Mouse (Mus musculus): Measurements from ENCODE around the gene Tuba1b. TPM values are rescaled to one million over a fixed set of nuclear protein-coding genes. Genes with fewer than 3 reads are reported as not detected.

Gene Tuba1b
- 1,494 and 1,560 TPM in 2 replicates for polyA plus RNA-seq (2014; fragmentation: Nextera tagmentation; extraction: Ambion mirVana)

GRCm38 (mm10) chr15:98934217-98934839 is at the start of gene Tuba1b:
TSS of gene Tuba1b (minus strand) at chr15:98934565.
- ATAC-seq (ENCODE audit: insufficient number of reproducible peaks, insufficient read depth, low FRiP score, low read depth) = peak; percentile 94
- Histone ChIP-seq H3K9ac (ENCODE audit: low read length) (peak within 1 kb of the TSS; percentile 97), H3K4me2 (ENCODE audit: low read length) (peak within 1 kb of the TSS; percentile 89), H3K27me3 (ENCODE audit: control insufficient read depth, insufficient read depth, low read length) (no peaks in the 10 kb centered on the region), H3K27ac (replicated peaks in 1 of 2; ENCODE audit: control insufficient read depth in 1 of 2, insufficient read depth in 1 of 2, low read depth in 2 of 2, low read length in 2 of 2) (peak within 1 kb of the TSS; percentile 99), H3K4me1 (ENCODE audit: control insufficient read depth in 2 of 2, insufficient read depth in 2 of 2, low read length in 2 of 2) (peaks cover 3 to 11% of the 10 kb centered on the region in 2 experiments), H3K4me3 (ENCODE audit: control insufficient read depth in 1 of 2, insufficient read depth in 1 of 2, low read depth in 1 of 2, low read length in 2 of 2) (peak within 1 kb of the TSS; percentile 80 to 96), H3K9me3 (ENCODE audit: control insufficient read depth, low read length) (no peaks in the 10 kb centered on the region), H3K36me3 (ENCODE audit: control insufficient read depth, insufficient read depth, low read length) (peaks cover 17% of the 10 kb centered on the region)
- 1% methylated on average over 56 of the region's 58 CpGs for WGBS

DNA sequence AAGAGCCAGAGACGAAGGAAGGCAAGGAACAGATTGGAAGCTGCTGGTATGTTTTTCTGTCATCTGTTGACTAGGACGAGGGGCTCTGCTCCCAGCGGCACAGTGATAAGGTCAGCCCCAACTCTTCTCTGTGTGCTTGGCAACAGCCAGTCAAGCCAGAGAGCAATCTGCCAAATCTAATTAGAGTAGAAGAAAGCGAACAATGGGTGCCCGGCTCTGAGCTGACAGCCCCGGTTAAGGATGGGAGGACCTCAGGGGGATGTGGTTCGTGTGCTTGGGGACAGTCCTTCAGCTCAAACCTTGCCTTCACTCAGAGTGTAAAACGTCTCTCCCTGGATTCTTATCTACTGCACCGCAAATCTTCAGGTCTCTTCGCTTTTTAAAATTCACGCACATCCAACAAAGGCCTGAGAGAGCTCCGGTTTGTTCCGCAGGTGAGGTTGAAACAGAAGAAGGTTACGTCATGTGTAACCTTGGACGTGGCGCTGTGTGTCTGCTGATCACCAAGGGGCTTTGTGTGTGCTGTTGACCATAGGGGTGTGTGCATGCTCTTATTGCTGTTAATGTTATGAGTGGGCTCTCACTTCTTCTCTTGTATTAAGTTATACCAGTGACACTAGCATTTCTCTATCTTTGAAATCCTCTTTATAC is 49.2 kb upstream of the Tuba1b start:
- no peaks in the 10 kb centered on the region for H3K9me3 ChIP-seq (ENCODE audit: control insufficient read depth, low read length)
- no peak for ATAC-seq (ENCODE audit: insufficient number of reproducible peaks, insufficient read depth, low FRiP score, low read depth)
- peak overlapping the region; percentile 11 to 23; a peak in 1 of 4 replicates for H3K4me3 ChIP-seq (ENCODE audit: control insufficient read depth in 1 of 2, insufficient read depth in 1 of 2, low read depth in 1 of 2, low read length in 2 of 2)
- 33% methylated on average over 16 of the region's 16 CpGs for WGBS
- no peaks in the 10 kb centered on the region for H3K36me3 ChIP-seq (ENCODE audit: control insufficient read depth, insufficient read depth, low read length)
- H3K4me2 ChIP-seq (ENCODE audit: low read length) = peak overlapping the region; percentile 48
- H3K27me3 ChIP-seq (ENCODE audit: control insufficient read depth, insufficient read depth, low read length) = no peaks in the 10 kb centered on the region
- peak overlapping the region; percentile 54 to 81 for H3K27ac ChIP-seq (replicated peaks in 1 of 2; ENCODE audit: control insufficient read depth in 1 of 2, insufficient read depth in 1 of 2, low read depth in 2 of 2, low read length in 2 of 2)
- H3K9ac ChIP-seq (ENCODE audit: low read length) = peak overlapping the region; percentile 25; the same call in 1 of the 2 replicates
- H3K4me1 ChIP-seq (ENCODE audit: control insufficient read depth in 2 of 2, insufficient read depth in 2 of 2, low read length in 2 of 2) = peaks cover 16 to 38% of the 10 kb centered on the region in 2 experiments

DNA sequence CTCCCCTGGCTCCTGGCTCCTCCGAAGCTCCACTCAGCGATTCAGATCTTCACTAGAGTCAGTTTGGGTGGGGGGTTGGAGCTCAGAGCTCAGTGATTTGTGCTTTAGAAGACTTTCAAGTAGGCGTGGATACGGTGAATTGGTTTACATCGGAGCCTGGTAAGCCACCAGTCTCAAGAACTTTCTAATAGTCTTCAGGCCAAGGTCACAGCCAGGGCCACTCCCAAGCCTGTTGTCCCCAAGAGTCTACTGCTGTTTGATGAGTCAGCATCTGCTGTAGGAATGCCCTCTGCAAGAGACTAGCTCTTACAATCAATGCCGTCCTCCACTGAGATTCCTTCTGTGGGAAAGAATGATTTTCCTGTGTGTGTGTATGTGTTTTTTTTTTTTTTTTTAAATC is 47.7 kb upstream of the Tuba1b start:
- ATAC-seq (ENCODE audit: insufficient number of reproducible peaks, insufficient read depth, low FRiP score, low read depth) = no peak
- Histone ChIP-seq H3K4me1 (ENCODE audit: control insufficient read depth in 2 of 2, insufficient read depth in 2 of 2, low read length in 2 of 2) (peaks cover 18 to 41% of the 10 kb centered on the region in 2 experiments), H3K9me3 (ENCODE audit: control insufficient read depth, low read length) (no peaks in the 10 kb centered on the region), H3K4me3 (ENCODE audit: control insufficient read depth in 1 of 2, insufficient read depth in 1 of 2, low read depth in 1 of 2, low read length in 2 of 2) (no peak overlapping the region), H3K9ac (ENCODE audit: low read length) (no peak overlapping the region), H3K27me3 (ENCODE audit: control insufficient read depth, insufficient read depth, low read length) (no peaks in the 10 kb centered on the region), H3K4me2 (ENCODE audit: low read length) (no peak overlapping the region), H3K27ac (replicated peaks in 1 of 2; ENCODE audit: control insufficient read depth in 1 of 2, insufficient read depth in 1 of 2, low read depth in 2 of 2, low read length in 2 of 2) (0 out of 4 replicates have a peak overlapping the region, but pooled peaks of 1 of the 2 experiments have one; percentile 3), H3K36me3 (ENCODE audit: control insufficient read depth, insufficient read depth, low read length) (no peaks in the 10 kb centered on the region)
- 73% methylated on average over 6 of the region's 6 CpGs for WGBS

DNA sequence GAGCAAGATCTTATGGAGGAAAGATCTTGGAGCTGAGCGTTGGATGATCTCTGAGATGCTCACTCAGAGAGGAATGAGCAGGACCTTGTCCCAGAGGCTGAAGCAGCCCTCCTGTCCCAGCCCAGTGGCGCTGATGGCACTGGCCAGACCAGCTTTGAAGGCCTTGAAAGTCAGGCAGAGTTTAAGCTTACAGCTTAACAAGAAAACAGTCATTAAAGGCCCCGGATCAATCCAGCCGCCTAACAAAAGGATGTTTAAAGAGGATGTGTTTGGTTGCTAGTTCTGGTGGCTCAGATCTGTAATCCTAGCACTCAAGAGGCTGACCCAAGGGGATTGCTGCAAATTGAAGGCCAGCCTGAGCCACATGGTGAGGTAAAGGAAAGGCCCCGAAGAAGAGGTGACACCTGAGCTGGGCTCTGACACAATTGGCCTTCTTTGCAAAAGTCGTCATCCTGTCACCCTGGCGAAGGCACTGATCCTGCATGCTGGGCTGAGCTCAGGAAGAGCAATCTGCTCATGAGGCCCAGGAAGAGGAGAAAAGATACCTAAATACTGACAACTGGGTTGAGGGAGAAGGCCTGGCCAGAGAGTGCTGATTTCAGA is 45.7 kb upstream of the Tuba1b start:
- no peak for ATAC-seq (ENCODE audit: insufficient number of reproducible peaks, insufficient read depth, low FRiP score, low read depth)
- Histone ChIP-seq H3K4me1 (ENCODE audit: control insufficient read depth in 2 of 2, insufficient read depth in 2 of 2, low read length in 2 of 2) (peaks cover 22 to 39% of the 10 kb centered on the region in 2 experiments), H3K9me3 (ENCODE audit: control insufficient read depth, low read length) (no peaks in the 10 kb centered on the region), H3K36me3 (ENCODE audit: control insufficient read depth, insufficient read depth, low read length) (no peaks in the 10 kb centered on the region), H3K27ac (replicated peaks in 1 of 2; ENCODE audit: control insufficient read depth in 1 of 2, insufficient read depth in 1 of 2, low read depth in 2 of 2, low read length in 2 of 2) (no peak overlapping the region), H3K9ac (ENCODE audit: low read length) (no peak overlapping the region), H3K27me3 (ENCODE audit: control insufficient read depth, insufficient read depth, low read length) (no peaks in the 10 kb centered on the region), H3K4me3 (ENCODE audit: control insufficient read depth in 1 of 2, insufficient read depth in 1 of 2, low read depth in 1 of 2, low read length in 2 of 2) (no peak overlapping the region), H3K4me2 (ENCODE audit: low read length) (no peak overlapping the region)
- 62% methylated on average over 7 of the region's 7 CpGs for WGBS

DNA sequence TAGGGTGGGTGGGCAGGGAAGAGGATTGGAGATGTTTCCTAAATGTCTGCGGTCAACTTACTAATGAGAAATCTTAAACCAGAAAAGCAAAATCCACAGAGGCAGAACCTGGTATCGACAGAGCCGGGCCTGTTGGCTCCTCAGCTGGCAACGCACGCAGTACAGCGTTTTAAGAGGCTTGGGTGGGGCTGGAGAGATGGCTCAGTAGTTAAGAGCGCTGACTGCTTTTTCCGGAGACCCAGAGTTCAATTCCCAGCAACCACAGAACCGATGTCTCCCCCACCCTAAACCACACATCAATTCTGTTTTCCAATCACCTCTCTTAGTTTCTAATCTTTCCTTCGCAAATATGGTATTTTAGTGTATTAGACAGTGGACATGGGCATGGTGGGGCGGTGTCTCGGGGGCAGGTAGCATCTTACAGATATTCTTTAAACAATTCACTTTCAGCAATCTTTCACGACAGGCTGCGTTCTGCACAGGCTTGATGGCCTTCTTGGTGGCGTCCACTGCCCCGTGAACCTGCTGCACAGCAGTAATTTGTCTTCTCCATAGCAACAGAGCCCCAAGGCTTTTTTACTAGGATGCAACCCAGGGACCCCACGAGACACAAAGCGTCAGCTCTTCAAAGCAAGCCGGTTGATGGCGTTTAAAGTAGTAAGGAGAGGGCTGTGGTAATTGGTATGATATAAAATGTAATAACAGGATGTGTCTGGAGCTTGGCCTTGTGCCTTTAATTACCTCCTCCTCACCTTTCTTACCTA is 44.2 kb upstream of the Tuba1b start:
- no peaks in the 10 kb centered on the region for H3K36me3 ChIP-seq (ENCODE audit: control insufficient read depth, insufficient read depth, low read length)
- no peak for ATAC-seq (ENCODE audit: insufficient number of reproducible peaks, insufficient read depth, low FRiP score, low read depth)
- H3K27me3 ChIP-seq (ENCODE audit: control insufficient read depth, insufficient read depth, low read length) = no peaks in the 10 kb centered on the region
- peak overlapping the region; percentile 32; the same call in 1 of the 2 replicates for H3K4me2 ChIP-seq (ENCODE audit: low read length)
- H3K9ac ChIP-seq (ENCODE audit: low read length) = no peak overlapping the region
- H3K4me1 ChIP-seq (ENCODE audit: control insufficient read depth in 2 of 2, insufficient read depth in 2 of 2, low read length in 2 of 2) = peaks cover 20 to 28% of the 10 kb centered on the region in 2 experiments
- peak overlapping the region in 1 of 2 experiments; percentile 85; a peak in 1 of 4 replicates for H3K27ac ChIP-seq (replicated peaks in 1 of 2; ENCODE audit: control insufficient read depth in 1 of 2, insufficient read depth in 1 of 2, low read depth in 2 of 2, low read length in 2 of 2)
- 79% methylated on average over 20 of the region's 20 CpGs for WGBS
- H3K4me3 ChIP-seq (ENCODE audit: control insufficient read depth in 1 of 2, insufficient read depth in 1 of 2, low read depth in 1 of 2, low read length in 2 of 2) = no peak overlapping the region
- no peaks in the 10 kb centered on the region for H3K9me3 ChIP-seq (ENCODE audit: control insufficient read depth, low read length)

DNA sequence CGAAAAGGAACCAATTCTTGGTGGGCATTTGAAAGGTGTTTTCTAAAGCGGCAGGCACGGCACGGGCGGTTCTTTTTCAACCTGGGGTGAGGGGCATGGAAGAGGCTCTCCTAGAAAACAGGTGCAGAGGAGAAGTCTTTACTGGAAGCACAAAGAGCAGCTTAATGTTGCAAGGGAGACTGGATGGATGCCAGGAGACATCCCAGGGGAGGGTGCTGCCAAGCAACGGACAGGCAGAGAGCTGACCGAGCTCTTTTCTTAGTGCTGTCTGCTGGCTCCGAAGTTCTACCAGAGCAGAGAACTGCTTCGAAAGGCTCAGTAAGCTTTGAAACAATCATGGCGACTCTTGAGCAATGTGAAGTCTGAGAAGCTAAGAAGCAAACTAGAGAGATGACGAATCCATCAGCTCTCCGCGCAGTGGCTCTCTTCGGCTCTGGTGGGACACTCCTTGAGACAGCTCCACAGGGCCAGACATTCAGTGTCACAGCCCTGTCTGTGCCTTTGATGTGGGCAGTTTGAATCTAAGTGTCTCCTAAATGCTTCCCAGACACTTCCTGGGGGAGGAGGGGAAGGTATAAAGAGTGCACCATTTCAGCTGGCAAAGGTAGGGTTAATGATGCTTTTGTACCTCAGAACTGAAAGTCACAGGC is 43.5 kb upstream of the Tuba1b start:
- ATAC-seq (ENCODE audit: insufficient number of reproducible peaks, insufficient read depth, low FRiP score, low read depth) = no peak
- H3K27me3 ChIP-seq (ENCODE audit: control insufficient read depth, insufficient read depth, low read length) = no peaks in the 10 kb centered on the region
- H3K4me1 ChIP-seq (ENCODE audit: control insufficient read depth in 2 of 2, insufficient read depth in 2 of 2, low read length in 2 of 2) = peaks cover 17 to 28% of the 10 kb centered on the region in 2 experiments
- H3K4me3 ChIP-seq (ENCODE audit: control insufficient read depth in 1 of 2, insufficient read depth in 1 of 2, low read depth in 1 of 2, low read length in 2 of 2) = no peak overlapping the region
- no peaks in the 10 kb centered on the region for H3K9me3 ChIP-seq (ENCODE audit: control insufficient read depth, low read length)
- H3K36me3 ChIP-seq (ENCODE audit: control insufficient read depth, insufficient read depth, low read length) = no peaks in the 10 kb centered on the region
- H3K27ac ChIP-seq (replicated peaks in 1 of 2; ENCODE audit: control insufficient read depth in 1 of 2, insufficient read depth in 1 of 2, low read depth in 2 of 2, low read length in 2 of 2) = peak overlapping the region; percentile 78 to 85
- H3K4me2 ChIP-seq (ENCODE audit: low read length) = peak overlapping the region; percentile 32
- peak overlapping the region; percentile 8 for H3K9ac ChIP-seq (ENCODE audit: low read length)
- 53% methylated on average over 14 of the region's 14 CpGs for WGBS
